Mouse (Mus musculus) spleen, postnatal 4 days (tissue): ENCODE results near the gene Lrrc40.
"Not testable (repeated sequence)": the region's sequence is repeated elsewhere in the genome, so short reads cannot be mapped to it uniquely, and the experiment has no call there.

ENCODE experiments used
- DNase-seq, 2 experiments: peaks; one replicate each; pipeline ENCODE4 v3.0.0; 2022; ENCODE audit warnings: low spot score in 2 of 2

The Lrrc40 gene

DNA sequence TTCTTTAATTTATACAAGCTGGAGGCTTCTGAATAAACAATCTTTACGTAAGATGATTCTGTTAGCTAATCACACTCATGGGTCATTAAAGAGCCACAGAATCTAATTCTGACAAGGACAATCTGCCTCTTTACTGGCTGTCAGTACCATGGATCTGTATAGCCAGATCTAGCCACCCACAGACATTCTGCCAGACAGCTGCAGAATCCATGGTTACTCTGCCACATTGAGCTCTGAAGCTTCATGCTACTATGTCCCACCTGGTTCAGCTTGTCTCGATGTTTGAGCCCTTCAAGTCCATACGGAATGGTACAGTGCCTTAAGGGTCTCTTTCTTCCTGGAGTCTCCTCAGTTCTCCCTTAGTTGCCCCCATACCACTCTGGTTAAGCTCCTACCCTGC is 55.1 kb downstream of the Lrrc40 start:
- DNase-seq = no peak

DNA sequence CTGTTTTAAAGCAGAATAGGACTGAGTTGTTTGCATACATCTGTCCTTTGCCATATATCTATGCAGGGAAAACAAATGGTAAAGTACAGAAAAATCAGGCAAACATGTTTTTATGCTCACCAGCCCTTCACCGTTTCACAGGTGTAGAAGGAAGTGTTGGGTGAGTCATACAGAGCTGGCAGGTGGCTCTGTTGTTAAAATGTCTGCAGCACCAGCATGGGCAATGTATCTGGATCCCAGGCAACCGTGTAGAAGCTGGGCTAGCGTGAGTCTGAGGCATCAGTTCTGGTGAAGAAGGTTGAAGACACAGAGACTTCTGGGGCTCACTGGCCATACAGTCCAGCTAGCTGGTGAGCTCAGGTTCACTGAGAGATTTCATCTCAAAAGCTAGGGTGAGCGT is 57.5 kb downstream of the Lrrc40 start:
- no peak for DNase-seq

GRCm38 (mm10) chr3:158102043-158102442 is 65.6 kb downstream of the Lrrc40 start:
- not testable (repeated sequence) for DNase-seq

GRCm38 (mm10) chr3:158102530-158102929 is 66.1 kb downstream of the Lrrc40 start:
- not testable (repeated sequence) for DNase-seq

GRCm38 (mm10) chr3:158103467-158103866 is 67.0 kb downstream of the Lrrc40 start:
- DNase-seq = no peak

- DNase-seq = no peak
Measured at GRCm38 (mm10) chr3:158105260-158105659, 68.8 kb downstream of the Lrrc40 start.
